Mouse (Mus musculus): Measurements from ENCODE around the gene H13.
A peak's percentile ranks its signal among the peaks of the same experiment; 100 is the strongest.
"Not testable (repeated sequence)": the region's sequence is repeated elsewhere in the genome, so short reads cannot be mapped to it uniquely, and the experiment has no call there.

The H13 gene

DNA sequence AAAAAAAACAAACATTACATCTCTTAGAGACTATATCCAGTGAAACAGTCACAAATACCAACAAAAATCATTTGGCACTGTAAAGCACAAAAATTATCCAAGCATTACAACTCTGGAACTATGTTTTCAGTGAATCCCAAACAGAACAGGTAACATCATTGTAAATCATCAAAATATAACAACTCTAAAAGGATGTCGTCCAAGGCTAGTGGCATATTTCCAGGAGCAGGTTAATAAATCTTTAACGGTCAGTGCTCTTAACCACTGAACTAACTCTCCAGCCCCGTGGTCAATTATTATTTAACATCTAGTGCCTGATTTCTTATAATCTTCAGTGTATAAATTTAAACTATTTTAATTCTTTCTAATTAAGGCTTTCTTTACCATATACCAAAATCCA lies 3.1 kb upstream of the H13 start:
- not testable (repeated sequence) for DNase-seq

DNA sequence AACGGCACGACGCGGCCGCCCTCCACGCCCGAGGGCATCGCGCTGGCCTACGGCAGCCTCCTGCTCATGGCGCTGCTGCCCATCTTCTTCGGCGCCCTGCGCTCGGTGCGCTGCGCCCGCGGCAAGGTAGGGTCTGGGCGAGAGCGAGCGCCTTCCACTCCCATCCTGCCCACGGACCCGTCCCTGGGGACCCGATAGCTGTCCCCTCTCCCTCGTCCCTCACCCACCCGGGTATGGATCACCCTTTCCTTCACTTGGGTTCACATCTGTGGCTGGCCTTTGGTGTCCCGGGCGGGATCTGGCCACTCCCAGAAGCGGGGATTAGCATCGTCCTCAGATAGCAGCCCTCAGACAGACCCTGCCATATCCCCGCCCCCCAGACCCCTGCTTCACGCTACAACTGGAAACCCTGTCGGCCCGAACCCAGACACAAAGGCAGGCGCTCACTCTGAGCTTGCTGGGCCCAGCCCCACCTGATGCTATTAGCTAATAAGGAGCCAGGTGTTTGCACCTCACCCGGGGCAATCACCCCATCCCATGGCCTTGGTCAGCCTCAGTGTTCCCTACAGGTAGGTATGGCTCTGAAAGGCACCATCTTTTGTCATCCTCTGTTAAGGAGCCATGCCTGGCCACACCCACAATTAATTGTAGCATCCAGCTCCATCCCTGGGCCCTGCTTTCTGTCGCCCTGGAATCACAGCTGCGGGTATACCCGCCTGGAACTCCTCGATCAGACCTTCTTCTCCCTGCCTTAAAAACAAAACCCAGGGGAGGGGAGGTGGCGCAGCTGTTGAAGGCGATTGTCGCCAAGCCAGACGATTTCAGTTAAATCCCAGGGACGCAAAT lies 601 bp downstream of the H13 start:
- no peak for DNase-seq

DNA sequence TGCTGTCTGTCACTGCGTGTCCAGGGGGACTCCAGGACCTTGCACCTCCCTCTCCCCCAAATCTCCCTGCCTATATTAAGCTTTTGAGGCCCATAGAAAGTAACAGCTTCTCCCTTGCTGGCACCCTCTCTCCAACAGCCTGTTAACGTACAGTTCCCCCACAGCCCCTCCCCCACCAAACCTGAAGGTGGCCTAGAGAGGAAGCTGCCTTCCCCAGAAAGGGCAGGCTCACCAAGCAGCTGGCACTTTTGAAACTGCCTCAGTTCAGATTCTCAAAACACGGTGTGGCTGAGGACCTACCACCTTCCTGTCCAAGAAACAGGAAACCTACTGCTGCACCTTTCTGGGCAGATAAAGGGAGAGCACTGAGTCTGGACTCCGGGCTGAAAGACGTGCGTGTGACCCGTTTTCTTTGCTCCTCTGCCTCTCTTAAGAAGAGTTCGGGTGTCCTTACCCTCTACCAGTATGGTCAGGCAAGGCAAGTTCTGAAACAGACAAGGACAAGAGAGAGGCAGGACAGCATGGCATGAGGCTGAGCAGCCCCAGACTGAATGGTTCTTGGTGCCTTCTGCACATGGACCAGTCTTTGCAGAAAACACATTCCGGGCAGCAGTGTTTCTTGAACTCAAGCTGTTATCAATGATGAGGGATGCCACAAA lies 1.9 kb downstream of the H13 start:
- peak; percentile 41 to 45 for DNase-seq

DNA sequence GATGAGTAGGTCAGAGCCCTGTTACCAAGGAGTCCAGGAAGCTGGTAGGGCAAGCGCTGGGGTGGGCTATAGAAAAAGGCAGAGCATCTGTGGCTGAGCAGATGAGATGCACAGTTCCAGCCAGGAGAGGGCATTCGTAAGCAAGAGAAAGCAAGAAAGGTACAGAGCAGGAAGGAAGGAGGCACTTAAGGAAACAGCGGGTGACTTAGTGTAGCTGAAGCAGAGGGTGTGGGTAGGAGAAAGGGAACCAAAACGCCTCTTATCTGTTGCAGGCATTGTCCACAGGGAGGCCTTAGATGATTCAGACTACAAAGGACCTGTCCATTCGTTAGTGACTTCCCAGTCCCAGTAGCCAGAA lies 2.4 kb downstream of the H13 start:
- DNase-seq: peak; percentile 49 to 69

DNA sequence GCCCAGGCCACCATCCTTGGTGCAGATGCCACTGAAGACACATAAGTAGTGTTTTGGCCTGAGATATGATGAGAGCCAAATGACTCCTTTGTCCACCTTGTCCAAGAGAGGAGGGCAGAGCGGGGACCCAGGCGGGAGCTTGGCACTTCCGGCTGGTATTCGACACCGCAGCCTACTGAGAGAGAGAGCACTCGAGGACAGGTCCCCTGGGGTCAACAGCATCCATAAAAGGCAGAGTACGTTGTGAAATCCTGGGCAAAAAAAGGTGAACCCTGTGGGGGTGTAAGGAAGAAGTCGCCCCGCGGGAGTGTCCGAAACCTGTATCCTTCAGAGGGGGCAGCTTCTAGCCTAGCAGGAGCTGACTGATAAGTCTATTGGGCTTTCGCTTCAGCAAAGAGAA lies 2.9 kb downstream of the H13 start:
- peak; percentile 58 for DNase-seq

DNA sequence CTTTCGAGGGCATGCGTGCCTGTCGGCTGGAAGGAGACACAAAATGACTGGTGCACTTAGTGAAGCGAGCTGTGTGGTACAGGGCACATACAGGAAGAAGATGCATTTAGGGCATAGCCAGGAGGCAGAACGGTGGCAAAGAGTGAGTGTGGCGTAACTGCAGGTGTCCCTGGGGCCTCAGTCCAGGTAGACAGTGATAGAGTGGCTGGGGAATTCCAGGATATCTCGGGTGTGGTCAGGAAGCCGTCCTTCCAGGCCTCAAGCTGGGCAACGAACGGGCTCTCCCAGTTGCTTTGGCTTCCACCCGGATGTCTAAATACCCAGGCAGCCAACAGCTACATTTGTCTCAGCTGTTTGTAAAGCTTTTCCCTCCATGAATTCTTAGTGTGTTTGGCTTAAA lies 4.9 kb downstream of the H13 start:
- no peak for DNase-seq

DNA sequence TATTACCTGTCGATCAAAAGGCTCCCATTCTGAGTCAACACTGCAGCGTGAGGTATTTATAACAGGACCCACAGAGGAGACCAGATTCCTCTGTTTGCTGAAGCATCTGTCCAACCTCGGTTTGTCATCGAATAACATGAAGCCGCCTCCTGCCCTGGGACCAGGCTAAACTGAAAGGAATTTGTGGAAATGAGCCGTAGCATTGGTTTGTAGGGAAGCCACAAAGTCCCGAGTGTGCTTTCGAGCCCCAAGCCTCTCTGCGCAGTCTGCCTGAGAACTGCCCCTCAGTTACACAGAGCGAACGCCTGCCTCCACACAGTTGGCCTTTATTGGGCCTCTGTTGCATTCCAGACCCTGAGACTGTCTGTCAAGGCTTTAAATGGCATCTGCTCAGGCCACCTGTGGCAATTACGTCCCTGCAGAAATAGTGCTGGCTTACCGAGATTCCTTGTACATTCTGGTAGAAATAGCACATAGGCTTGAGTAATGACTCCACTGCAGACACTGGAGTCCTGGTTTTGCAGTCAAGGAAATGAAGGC lies 6.1 kb downstream of the H13 start:
- DNase-seq: no peak

DNA sequence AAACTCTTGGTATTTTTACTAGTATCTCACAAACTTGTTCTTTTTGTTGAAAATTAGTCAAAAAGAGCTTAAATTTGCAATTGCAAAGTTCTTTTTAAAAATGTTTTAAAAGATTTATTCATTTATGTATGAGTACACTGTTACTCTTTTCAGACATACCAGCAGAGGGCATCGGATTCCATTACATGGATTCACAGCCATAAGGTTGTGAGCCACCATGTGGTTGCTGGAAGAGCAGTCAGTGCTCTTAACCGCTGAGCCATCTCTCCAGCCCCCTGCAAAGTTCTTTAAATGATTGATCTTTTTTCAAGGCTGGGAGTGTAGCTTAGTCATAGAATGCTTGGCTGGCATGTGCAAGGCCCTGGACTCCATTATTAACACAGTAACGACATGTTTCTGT lies 9.0 kb downstream of the H13 start:
- no peak for DNase-seq

DNA sequence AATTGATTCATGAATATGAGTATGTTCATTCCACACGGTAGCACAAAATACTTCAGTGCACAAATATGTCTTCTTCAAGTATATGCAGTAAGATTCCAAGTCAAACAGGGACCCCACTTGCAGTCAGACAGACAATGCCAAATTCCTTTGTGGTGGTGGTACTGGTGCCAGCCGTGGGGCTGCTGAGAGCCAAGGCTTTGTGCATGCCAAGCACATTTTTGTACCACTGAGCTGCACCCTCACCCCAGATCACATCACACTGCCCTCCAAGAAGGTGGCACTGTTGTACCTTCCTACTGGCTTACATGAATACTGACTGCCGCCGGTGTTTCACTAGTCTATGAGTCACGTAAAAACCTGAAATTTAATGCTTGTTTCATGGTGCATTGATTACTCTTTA lies 9.7 kb downstream of the H13 start:
- no peak for DNase-seq

DNA sequence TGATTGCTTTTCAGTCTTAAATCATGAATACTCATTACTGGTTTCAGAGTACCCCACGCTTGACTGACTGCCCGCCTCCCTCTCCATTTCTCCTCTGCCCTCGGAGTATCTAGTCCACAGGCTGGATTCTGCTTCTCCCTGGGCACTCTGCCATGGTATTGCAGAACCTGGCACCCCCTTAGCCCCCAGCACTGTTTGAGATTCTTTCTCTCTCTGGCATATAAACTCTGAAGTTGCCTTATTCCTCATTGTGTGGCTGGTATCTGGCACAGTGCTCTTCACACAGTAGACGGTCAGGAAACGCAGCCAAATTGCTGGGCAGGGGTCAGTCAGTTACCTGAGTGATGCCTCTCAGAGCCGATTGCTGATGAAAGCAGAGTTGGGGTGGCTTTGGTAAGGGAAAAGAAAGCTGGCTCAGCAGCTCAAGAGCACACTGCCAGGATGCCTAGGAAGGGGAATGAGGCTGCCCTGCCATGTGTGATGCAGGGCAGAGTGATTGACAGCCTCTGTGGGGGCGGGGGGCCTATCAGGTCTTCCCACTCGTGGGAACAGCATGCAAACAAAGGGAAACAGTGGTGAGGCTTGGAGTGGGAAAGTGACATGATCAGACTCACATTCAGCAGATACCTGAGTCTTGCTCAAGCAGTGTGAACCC lies 10.6 kb downstream of the H13 start:
- DNase-seq: no peak

DNA sequence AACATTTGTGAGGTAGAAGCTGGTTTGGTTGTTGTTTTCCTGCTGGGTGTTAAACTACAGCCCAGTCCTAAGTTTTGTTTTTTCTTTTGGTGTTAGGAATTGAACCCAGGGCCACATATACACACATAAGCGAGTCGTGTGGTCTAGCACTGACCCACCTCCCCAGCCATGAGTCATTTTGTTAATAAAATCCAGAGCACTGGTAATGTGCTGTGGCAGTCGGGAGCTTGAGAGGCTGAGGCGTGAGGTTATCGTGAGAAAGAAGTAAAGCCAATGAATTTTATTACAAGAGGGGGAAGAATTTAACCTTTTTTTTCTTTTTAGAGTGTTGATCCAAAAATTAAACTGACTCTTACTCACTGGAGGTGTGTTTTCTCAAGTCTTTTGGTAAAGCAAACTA lies 13.8 kb downstream of the H13 start:
- DNase-seq: no peak

DNA sequence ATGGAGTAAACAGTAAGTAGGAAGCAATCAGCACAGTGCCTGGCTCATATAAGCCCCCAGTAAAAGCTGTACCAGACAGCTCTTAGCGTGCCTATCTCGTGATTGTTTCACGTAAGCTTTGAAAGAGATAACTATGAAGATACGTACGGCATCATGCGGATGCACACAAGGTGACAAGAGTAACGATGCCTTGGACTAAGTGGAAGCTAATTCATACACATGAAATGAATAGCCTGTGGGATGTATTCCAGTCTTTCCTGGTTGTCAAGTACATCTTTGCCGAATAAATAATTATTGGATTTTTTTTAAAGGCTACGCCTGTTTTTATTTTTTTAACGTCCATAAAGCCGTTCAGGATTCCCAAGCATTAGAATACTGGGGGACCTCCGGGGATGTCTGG lies 17.1 kb downstream of the H13 start:
- DNase-seq: no peak

DNA sequence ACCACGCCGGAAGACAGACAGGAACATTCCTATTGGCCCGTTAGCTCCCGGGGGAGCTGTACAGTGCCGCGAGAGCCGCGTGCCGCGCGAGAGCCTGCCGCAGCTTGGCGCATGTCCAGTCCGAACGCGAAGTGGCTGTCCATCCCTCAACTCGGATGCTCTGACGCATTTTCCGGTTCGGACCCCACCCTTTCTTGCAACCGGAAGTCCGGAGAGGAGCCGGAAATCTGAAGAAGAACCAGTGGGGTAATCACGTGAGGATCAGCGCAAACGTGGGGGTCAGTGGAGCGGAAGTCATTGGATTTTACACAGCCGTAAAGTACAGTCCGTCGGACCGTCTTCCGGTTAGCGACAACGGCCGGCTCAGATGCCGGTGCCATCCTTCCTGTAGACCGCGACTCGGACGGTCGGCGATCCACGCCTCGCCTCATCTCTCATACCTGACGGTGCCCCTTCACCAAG lies 17.6 kb downstream of the H13 start, which contains the start of gene Mcts2:
TSS of gene Mcts2 (plus strand) at position 230 of the 462 bp plus-strand sequence.
- peak; percentile 91 to 94 for DNase-seq

DNA sequence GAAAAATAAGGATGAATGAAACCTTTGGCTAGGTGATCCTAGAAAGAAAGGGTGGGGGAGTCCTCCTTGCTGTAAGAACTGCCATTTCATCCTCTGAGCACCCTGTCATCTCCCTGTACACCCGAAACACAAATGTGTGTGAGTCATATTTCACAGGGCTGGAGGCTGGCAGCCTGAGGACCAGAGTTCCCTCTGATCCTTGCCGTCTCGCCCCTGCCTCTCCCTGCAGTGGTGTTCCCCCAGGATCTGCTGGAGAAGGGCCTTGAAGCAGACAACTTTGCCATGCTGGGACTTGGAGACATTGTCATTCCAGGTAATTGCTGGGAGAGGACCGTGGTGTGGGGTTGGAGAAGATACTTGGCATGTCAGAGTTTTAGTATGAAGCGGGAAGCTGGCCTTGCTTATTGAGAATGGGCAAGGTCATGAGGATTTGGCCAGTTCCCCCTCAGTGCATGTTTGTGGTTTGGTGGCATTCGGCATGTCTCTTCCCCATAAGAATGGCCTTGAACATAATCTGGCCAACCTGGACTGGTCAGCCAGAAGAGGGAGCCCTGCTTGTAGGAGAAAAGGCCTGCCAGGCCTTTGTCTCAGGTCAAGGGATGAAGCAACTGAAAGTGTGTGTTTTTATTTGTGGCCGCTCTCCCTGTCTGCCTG lies 22.4 kb downstream of the H13 start:
- peak in 1 of 2 experiments; percentile 45 for DNase-seq

DNA sequence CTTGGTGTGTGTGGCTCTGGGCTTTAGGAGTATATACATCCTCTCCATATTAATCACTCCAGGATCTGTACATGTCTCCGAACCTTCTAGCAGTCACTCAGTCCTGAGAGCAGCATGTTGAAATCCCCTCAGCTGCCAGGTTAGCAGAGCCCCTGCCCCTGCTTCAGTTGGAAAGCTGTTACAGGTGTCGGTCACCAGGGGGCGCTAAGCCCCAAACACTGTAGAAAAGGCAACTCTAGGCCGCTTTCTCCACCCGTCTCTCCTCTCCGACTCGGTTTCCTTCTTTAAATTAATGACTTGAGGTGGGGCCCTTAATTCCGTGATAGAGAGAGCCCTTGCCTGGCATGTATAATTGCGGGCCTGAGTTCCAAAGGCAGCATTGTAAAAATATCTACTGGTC lies 24.0 kb downstream of the H13 start:
- DNase-seq: peak; percentile 63 to 73

DNA sequence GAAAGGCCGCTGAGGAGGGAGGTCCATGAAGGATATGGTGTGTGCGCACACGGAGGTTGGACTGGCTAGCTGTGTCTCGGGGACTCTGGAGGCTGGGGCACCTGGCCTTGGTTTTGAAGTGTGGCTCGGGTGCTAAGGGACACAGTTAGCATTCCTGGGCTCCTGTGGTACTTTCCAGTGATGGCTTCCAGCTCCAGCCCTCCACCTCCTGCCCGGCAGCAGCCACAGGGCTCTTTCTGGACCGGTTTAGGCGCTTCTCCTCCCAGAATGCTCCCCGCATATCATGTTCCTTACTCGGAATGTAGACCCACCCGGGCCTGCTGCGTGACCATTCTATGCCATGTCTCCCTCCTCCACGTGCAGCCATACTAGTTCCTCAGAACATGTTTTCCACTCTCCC lies 24.5 kb downstream of the H13 start:
- DNase-seq: no peak

DNA sequence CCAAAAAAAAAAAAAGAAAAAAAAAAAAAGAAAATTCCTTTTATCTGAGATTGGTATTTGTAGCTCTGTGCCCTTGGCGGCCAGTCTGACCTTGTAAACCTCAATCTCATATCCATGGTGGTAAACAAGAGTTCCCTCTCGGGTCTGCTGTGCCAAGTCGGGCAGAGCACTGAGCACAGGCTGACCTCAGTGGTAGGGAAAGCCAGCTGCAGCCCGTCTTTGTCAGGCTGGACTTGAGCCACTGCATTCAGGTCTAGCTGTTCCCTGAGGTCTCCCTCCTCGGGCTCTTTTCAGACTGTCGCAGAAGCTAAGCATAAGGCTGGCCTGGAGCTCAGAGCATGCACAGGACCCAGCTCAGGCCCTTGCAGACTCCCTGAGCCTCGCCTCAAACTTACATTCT lies 25.4 kb downstream of the H13 start:
- DNase-seq: peak; percentile 62 to 74

DNA sequence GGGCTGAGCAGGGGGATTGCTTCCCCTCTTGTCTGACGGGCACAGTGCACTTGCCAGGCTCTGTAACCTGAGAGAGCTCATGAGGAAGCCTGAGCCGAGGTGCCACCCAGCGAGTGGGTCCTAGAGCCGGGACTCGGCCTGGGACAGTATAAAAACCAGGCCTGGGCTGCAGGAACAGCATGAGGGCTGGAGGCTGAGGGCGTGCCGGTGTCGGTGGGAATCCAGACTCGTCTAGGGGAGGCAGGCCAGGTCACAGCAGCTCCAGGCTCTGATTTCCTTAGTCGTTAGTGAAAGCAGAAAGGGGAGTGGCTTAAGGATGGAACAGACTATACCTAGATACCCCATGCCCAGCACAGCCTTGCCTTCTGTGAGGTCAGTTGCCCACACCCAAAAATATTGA lies 26.8 kb downstream of the H13 start:
- no peak for DNase-seq

DNA sequence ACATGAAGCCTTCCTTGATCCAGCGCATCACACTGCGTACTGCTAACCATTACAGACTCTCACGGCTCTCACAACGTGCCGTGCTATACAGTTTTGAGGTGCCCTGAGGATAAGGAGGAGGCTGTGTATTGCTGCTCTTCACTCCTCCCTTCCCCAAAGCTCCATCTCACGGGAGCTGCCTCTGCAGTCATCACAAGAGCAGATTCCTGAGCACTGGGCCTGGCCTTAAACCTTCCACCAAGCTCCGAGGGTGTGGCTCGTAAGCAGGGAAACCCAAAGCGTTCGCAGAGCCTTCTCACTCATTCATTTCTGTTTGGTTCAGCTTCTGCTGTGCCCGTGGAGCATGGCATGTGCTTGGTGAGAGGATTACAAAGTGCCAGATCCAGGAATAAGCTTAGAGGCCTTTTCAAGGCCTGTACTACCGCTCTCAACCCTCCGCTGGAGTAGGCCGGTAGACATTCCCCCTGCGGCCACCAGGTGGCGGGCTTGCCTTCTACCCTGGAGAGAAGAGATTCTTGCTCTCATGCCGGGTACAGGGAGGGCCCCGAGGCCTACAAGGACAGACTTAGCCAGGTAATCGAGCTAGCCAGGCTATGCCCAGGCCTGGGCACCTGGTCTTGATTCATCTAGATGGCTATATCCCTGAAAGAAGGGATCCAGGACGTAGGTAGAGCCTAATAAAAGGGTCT lies 27.4 kb downstream of the H13 start:
- peak; percentile 88 to 91 for DNase-seq

DNA sequence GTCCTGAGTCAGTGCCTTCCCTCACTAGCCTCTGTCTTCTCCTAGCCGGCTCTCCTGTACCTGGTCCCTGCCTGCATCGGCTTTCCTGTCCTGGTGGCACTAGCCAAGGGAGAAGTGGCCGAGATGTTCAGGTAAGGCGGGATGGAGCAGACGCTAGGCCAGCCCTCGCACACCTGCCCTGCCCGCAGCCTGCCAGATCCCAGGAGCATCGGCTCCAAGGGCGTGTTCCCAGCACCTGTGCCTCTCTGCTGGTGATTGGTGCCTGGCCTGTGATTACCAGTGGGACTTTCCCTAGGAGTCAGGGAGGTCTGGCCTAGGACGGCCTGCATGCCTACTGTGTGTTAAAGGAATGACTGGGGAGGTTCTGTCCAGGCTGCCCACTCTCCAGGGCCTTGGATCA lies 30.9 kb downstream of the H13 start:
- no peak for DNase-seq

DNA sequence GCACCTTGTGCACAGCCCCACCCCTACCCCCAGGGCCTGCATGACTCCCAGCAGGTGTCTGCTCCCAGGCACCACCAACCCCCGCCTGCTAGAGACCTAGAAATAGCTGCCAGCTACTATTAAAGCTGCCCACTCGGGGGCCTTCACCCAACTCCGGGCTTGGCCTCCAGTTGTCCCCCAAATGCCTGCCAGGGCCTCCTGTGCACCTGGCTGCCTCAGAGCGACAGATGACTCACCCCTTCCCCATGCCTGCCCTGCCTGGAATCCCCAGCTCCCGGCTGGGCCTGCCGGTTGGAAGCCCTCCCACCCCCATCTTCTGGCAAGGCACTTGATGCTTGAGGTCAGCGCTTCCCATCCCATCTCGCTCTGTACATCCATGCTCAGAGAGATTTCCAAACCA lies 31.5 kb downstream of the H13 start:
- DNase-seq: no peak

DNA sequence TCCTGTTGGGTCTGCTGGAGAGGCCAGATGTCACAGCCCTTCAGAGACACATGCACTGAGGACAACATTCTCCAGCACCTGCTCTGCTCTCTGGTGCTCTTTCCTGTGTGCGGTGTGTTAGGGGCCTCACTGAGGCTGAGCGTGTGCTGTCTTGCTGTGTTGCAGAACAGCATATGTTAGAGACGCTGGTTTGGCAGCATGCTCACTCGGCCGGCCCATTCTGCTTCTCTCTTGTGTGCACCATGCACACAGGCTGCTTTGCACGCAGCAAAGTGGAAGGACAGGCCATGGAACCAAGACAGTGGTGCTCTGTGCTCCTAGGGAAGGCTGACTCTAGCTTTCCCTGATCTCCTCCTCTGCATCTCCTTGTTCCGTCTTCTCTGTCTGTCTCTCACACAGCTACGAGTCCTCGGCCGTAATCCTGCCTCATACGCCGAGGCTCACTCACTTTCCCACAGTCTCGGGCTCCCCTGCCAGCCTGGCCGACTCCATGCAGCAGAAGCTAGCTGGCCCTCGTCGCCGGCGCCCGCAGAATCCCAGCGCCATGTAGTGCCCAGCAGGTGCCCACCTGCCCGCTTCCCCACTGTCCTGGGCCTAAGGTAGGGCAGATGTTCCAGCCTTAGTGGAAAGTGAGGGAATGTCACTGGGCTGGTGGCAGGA lies 34.5 kb downstream of the H13 start:
- no peak for DNase-seq

All from lung, adult 18-20 months (tissue).